Mouse (Mus musculus): ENCODE measurements around the gene Surf6. TPM values are rescaled to one million over a fixed set of nuclear protein-coding genes. Genes with fewer than 3 reads are reported as not detected.

Gene Surf6
- 29.1 TPM for polyA plus RNA-seq (2017; shearing (Covaris generic))

DNA sequence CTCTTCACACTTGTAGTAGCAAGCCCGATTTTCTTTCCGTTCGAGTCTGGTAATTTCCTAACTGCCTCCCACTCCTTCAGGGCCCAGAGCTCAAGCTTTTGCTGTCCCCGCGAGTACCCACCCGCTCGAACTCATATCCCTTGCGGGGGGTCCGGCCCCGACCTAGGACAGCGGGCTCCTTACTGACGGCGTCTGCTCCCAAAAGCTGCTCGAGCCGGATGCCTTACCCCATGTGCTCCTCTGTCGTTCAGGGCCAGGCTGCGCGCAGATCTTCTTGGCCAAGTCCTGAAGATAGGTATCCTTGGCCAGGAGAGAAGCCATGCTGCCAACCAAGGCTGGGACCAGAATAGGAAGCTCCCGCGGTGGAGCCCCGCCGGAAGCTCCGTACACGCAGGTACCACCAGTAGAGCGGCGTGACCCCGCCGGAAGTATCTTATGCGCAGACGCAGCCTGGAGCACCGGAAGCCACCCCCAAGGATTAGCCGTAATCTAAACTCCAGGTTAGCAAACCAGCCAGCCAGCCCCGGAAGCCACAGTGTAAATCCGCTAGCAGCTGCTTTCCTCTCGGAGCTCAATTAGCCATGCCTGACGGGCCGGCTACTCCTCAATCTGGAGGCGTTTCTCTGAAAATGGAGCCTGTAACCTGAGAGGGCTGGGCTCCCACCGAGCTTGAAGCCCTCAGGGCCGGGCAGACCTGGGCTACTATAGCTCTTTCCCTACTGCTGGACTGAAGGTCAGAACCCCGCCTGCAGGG, at the start of gene Surf6:
Gene Surf6, minus strand, starts transcription at position 413 of the 754 bp plus-strand sequence.

DNA sequence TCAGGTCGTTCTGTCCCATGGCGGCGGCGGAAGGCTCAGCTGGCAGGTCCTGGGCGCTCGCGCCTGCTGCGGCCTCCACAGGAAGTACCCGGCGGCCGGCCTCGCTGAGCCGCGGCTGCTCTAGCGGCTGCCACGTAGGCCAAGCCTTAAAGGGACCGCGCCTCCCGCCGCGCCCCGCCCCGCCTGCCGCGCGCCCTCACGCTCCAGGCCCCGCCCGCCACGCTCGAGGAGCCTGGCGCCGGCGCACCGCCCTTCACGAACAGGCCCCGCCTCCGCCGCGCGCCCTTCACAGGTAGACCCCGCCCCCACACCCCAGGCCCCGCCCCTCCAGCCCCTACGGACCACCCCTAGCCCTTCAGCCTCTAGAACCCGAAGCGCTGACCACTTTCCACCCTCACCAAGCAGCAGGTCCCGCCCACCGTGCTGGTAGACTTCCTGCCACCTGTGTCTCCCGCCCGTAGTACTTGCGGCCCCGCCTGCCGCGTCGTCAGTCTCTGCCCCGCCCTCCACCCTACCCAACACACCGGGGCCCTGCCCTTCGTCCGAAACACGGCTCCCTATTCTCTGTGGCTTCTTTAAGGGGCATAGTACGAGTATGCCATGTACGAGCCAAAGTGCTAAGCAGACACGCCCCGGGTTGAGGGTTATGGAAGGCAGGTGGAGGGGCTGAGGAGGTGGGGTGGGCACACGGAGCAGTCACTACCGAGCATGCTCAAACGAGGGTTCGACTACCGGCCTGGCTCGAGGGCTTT, 30.8 kb upstream of the Surf6 start, which contains the start of the genes Surf4 and Stkld1:
Gene Surf4, minus strand, starts transcription at position 625 of the 752 bp plus-strand sequence.
Gene Stkld1, plus strand, starts transcription at position 744 of the 752 bp plus-strand sequence.

GRCm38 (mm10) chr2:26915927-26916728, 13.4 kb upstream of the Surf6 start, which contains the start of the genes Surf2 and Surf1:
Surf2 (plus strand) TSS chr2:26916367.
Surf1 (minus strand) TSS chr2:26916530.

DNA sequence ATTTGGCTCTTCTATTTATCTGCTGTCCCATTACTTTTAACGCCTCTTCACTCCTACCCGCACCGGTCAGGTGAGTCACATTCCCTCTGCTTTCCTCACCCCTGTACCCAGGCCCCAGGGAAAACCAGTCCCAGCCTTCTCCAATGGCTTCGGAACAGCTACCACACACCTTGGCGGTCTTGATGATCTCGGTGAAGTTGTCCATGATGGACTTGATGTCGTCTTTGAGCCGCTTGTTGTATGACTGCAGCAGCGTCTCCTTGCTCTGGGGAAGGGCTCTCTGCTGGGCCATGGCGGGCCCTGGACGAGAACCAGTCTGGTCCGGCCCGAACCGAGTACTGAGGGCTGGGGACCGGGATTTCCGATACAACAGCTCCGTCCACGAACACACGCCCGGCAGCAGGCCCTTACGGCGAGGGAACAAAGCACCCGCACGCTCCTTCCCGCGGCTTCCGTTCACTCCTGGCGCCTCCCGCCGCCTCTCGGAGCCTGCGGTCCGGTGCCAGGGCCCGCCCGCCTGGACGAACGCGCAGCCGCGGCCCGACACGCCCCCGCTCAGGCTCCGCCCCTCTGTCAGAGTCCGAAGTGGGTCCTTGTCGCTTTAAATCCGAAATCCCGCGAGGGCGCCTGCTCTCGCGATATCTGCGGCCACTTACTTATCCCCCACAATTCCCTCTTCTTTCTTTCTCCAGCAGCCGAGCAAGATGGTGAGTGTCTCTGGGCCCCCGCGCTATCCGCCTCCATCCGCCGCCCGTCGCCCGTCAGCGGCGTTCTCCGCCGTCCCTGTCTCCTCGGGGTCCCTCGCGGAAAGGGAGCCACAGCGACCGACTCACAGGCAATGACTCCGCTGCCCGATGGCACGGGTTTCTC, 7.7 kb upstream of the Surf6 start, which contains the start of the genes Med22 and Rpl7a:
Gene Med22, minus strand, starts transcription at position 554 of the 870 bp plus-strand sequence.
Gene Rpl7a, plus strand, starts transcription at position 641 of the 870 bp plus-strand sequence.

DNA sequence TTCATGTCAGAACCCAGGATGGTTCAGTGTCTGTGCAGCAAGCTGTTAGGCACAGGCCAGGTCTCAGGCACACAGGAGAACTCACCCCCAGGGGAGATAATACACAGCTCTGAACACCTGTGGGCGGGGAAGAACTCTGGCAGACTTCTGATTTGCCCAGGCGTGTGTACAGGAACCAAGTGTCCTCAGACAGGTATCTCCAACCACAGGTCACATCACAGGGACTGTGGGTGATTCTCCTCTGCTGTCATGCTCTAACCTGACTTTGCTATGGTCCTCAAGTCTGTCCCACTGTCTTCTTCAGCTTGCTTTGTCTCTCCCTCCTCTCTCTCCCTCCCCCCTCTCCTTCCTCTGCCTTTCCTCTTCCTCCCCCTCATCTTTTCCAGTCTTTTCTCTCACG, 37.8 kb downstream of the Surf6 start, which contains the start of gene Abo:
Gene Abo, minus strand, starts transcription at position 101 of the 400 bp plus-strand sequence.

Other genes with a start within 250 kb of the Surf6 start
- 15.7 TPM for gene Lcn4, start 231.6 kb downstream of the Surf6 start, polyA plus RNA-seq (2017; shearing (Covaris generic))
- not detected for gene Abo, start 37.9 kb downstream of the Surf6 start, polyA plus RNA-seq (2017; shearing (Covaris generic))
- gene Med22, start 7.8 kb upstream of the Surf6 start, polyA plus RNA-seq (2017; shearing (Covaris generic)): 22.3 TPM
- 311 TPM for gene Rpl7a, start 7.9 kb upstream of the Surf6 start, polyA plus RNA-seq (2017; shearing (Covaris generic))
- 69.1 TPM for gene Surf2, start 13.5 kb upstream of the Surf6 start, polyA plus RNA-seq (2017; shearing (Covaris generic))
- gene Surf1, start 13.7 kb upstream of the Surf6 start, polyA plus RNA-seq (2017; shearing (Covaris generic)): 89.0 TPM
- gene Surf4, start 31.0 kb upstream of the Surf6 start, polyA plus RNA-seq (2017; shearing (Covaris generic)): 145 TPM
- not detected for gene Stkld1, start 31.2 kb upstream of the Surf6 start, polyA plus RNA-seq (2017; shearing (Covaris generic))
- 42.0 TPM for gene Rexo4, start 61.5 kb upstream of the Surf6 start, polyA plus RNA-seq (2017; shearing (Covaris generic))
- 0.29 TPM for gene Adamts13, start 70.5 kb upstream of the Surf6 start, polyA plus RNA-seq (2017; shearing (Covaris generic))
- 22.3 TPM for gene Cacfd1, start 107.0 kb upstream of the Surf6 start, polyA plus RNA-seq (2017; shearing (Covaris generic))
- gene Slc2a6, start 125.1 kb upstream of the Surf6 start, polyA plus RNA-seq (2017; shearing (Covaris generic)): 1.2 TPM
- not detected for gene Mymk, start 169.3 kb upstream of the Surf6 start, polyA plus RNA-seq (2017; shearing (Covaris generic))
- gene Adamtsl2, start 176.5 kb upstream of the Surf6 start, polyA plus RNA-seq (2017; shearing (Covaris generic)): not detected
- gene Fam163b, start 239.6 kb upstream of the Surf6 start, polyA plus RNA-seq (2017; shearing (Covaris generic)): not detected